Mouse (Mus musculus) MEL (cell line): ENCODE measurements around the gene Plaur. TPM values are rescaled to one million over a fixed set of nuclear protein-coding genes. Genes with fewer than 3 reads are reported as not detected.

Source experiments
- DNase-seq: peaks from one replicate; pipeline ENCODE4 v3.0.0; 2011; ENCODE audit warnings: low read depth, low spot score
- H3K27ac ChIP-seq: 2 replicates; pipeline ENCODE4 v1.5.1; 2012; ENCODE audit warnings: low read depth, mild to moderate bottlenecking, control low read depth, low read length, moderate library complexity; ENCODE audit not compliant: control insufficient read depth
- H3K27me3 ChIP-seq, 2 experiments: fragments of 150-350 bp in 1 of 2; sonication (generic) in 1 of 2; 2 replicates each; pipeline ENCODE4 v1.6.1; 2012; ENCODE audit warnings: low read length in 2 of 2, mild to moderate bottlenecking in 2 of 2, improper control_type of control experiment in 1 of 2, moderate library complexity in 1 of 2; ENCODE audit not compliant: insufficient read depth in 2 of 2, control insufficient read depth in 1 of 2
- H3K36me3 ChIP-seq, 2 experiments: 2 replicates each; pipeline ENCODE4 v1.6.1; 2012 to 2014; ENCODE audit warnings: low read length in 2 of 2, improper control_type of control experiment in 1 of 2, inconsistent platforms in 1 of 2, mild to moderate bottlenecking in 1 of 2; ENCODE audit not compliant: insufficient read depth in 2 of 2, control insufficient read depth in 1 of 2
- H3K4me1 ChIP-seq, 2 experiments: fragments of 150-350 bp in 1 of 2; sonication (generic) in 1 of 2; 2 replicates each; pipeline ENCODE4 v1.6.1; 2012; ENCODE audit warnings: low read length in 2 of 2, improper control_type of control experiment in 1 of 2, mild to moderate bottlenecking in 1 of 2; ENCODE audit not compliant: insufficient read depth in 2 of 2, control insufficient read depth in 1 of 2
- H3K4me3 ChIP-seq, 2 experiments: fragments of 150-350 bp in 1 of 2; sonication (generic) in 1 of 2; 2 replicates each; pipeline ENCODE4 v1.5.1; 2012; ENCODE audit warnings: low read depth in 2 of 2, low read length in 2 of 2, mild to moderate bottlenecking in 2 of 2, moderate library complexity in 2 of 2, control low read depth in 1 of 2, improper control_type of control experiment in 1 of 2; ENCODE audit not compliant: control insufficient read depth in 1 of 2, insufficient read depth in 1 of 2
- H3K79me2 ChIP-seq: 2 replicates; pipeline ENCODE4 v1.6.1; 2012; ENCODE audit warnings: mild to moderate bottlenecking, low read length, moderate library complexity; ENCODE audit not compliant: control insufficient read depth, poor library complexity, insufficient read depth
- H3K9ac ChIP-seq: 2 replicates; pipeline ENCODE4 v1.6.1; 2012; ENCODE audit warnings: low read depth, mild to moderate bottlenecking, control low read depth, low read length, moderate library complexity; ENCODE audit not compliant: control insufficient read depth, poor library complexity, severe bottlenecking
- H3K9me3 ChIP-seq: fragments of 150-350 bp; sonication (generic); replicated peaks from 2 replicates; pipeline ENCODE4 v1.6.1; 2012; ENCODE audit warnings: mild to moderate bottlenecking, low read length, improper control_type of control experiment, moderate library complexity; ENCODE audit not compliant: insufficient read depth
- BHLHE40 ChIP-seq: IDR thresholded peaks from 2 replicates; pipeline ENCODE4 v1.6.1; 2012; ENCODE audit warnings: low read depth, mild to moderate bottlenecking, inconsistent platforms, low read length, improper control_type of control experiment, borderline replicate concordance
- CHD1 ChIP-seq: IDR thresholded peaks from 2 replicates; pipeline ENCODE4 v1.6.1; 2012; ENCODE audit warnings: low read depth, mild to moderate bottlenecking, inconsistent platforms, low read length, improper control_type of control experiment
- CHD2 ChIP-seq: IDR thresholded peaks from 2 replicates; pipeline ENCODE4 v1.6.1; 2011; ENCODE audit warnings: low read length, improper control_type of control experiment
- CTCF ChIP-seq, 3 experiments: IDR thresholded peaks in 2 of 3; conservative IDR thresholded peaks in 1 of 3; 2 replicates each; pipeline ENCODE4 v1.5.1; 2011 to 2012; ENCODE audit warnings: low read length in 3 of 3, low read depth in 2 of 3, mild to moderate bottlenecking in 2 of 3, improper control_type of control experiment in 1 of 3, inconsistent platforms in 1 of 3, mixed read lengths in 1 of 3, moderate library complexity in 1 of 3; ENCODE audit not compliant: control insufficient read depth in 1 of 3, insufficient read depth in 1 of 3, poor library complexity in 1 of 3, severe bottlenecking in 1 of 3
- E2F4 ChIP-seq: IDR thresholded peaks from 2 replicates; pipeline ENCODE4 v1.6.1; 2011; ENCODE audit warnings: low read depth, low read length, improper control_type of control experiment, borderline replicate concordance
- ELF1 ChIP-seq: IDR thresholded peaks from 2 replicates; pipeline ENCODE4 v1.6.1; 2014; ENCODE audit warnings: low read depth, mild to moderate bottlenecking, inconsistent platforms, low read length, improper control_type of control experiment, moderate library complexity
- ETS1 ChIP-seq: IDR thresholded peaks from 2 replicates; pipeline ENCODE4 v1.6.1; 2012; ENCODE audit warnings: low read depth, mild to moderate bottlenecking, inconsistent platforms, low read length, improper control_type of control experiment, moderate library complexity
- MYB ChIP-seq: IDR thresholded peaks from 2 replicates; pipeline ENCODE4 v1.6.1; 2011; ENCODE audit warnings: mild to moderate bottlenecking, low read depth, low read length, improper control_type of control experiment
- NELFE ChIP-seq: IDR thresholded peaks from 2 replicates; pipeline ENCODE4 v1.6.1; 2011; ENCODE audit warnings: low read depth, low read length, improper control_type of control experiment
- POLR2A ChIP-seq, 2 experiments: IDR thresholded peaks; 2 replicates each; pipeline ENCODE4 v1.6.1; 2011 to 2012; ENCODE audit warnings: low read length in 2 of 2, mild to moderate bottlenecking in 2 of 2, control low read depth in 1 of 2, improper control_type of control experiment in 1 of 2, low read depth in 1 of 2, moderate library complexity in 1 of 2; ENCODE audit not compliant: control insufficient read depth in 1 of 2, insufficient read depth in 1 of 2, poor library complexity in 1 of 2
- POLR2AphosphoS2 ChIP-seq: IDR thresholded peaks from 2 replicates; pipeline ENCODE4 v1.6.1; 2011; ENCODE audit warnings: low read length, improper control_type of control experiment
- RAD21 ChIP-seq: IDR thresholded peaks from 2 replicates; pipeline ENCODE4 v1.6.1; 2011; ENCODE audit warnings: mild to moderate bottlenecking, low read depth, low read length, improper control_type of control experiment
- RCOR1 ChIP-seq: IDR thresholded peaks from 2 replicates; pipeline ENCODE4 v1.6.1; 2012; ENCODE audit warnings: low read depth, mild to moderate bottlenecking, inconsistent platforms, low read length, improper control_type of control experiment
- SMC3 ChIP-seq: IDR thresholded peaks from 2 replicates; pipeline ENCODE4 v1.6.1; 2011; ENCODE audit warnings: low read depth, low read length, improper control_type of control experiment
- USF1 ChIP-seq: IDR thresholded peaks from 2 replicates; pipeline ENCODE4 v1.6.1; 2014; ENCODE audit warnings: low read depth, mild to moderate bottlenecking, inconsistent platforms, low read length, improper control_type of control experiment, moderate library complexity
- ZKSCAN1 ChIP-seq: IDR thresholded peaks from 2 replicates; pipeline ENCODE4 v1.6.1; 2012; ENCODE audit warnings: low read depth, mild to moderate bottlenecking, inconsistent platforms, low read length, improper control_type of control experiment, moderate library complexity
- ZNF384 ChIP-seq: IDR thresholded peaks from 2 replicates; pipeline ENCODE4 v1.6.1; 2012; ENCODE audit warnings: low read depth, mild to moderate bottlenecking, inconsistent platforms, low read length, improper control_type of control experiment
- polyA plus RNA-seq, 2 experiments: library from polyadenylated mRNA; stranded (reverse) in 1 of 2; unstranded in 1 of 2; fragments of >175 nt in 1 of 2; fragments of >200 nt in 1 of 2; gene quantifications; 2 replicates each; pipeline versions ENCODE4 v1.2.1 to v1.2.4; 2012; ENCODE audit warnings: low replicate concordance in 2 of 2, low read depth in 1 of 2; ENCODE audit not compliant: insufficient read length in 2 of 2, insufficient read depth in 1 of 2, missing spikeins in 1 of 2
- total RNA-seq: library from RNA; depleted of rRNA; stranded (reverse); fragments of 300-350 nt; gene quantifications from 2 replicates; pipeline ENCODE4 v1.2.3, GENCODE M21; 2012

Gene Plaur
- total and polyA plus RNA-seq, 3 experiments, result 8.6 to 9.7 TPM; not detected in 1

- no peak for DNase-seq
- Histone ChIP-seq H3K9me3 (no peaks in the 10 kb centered on the region), H3K27me3 (no peaks in the 10 kb centered on the region), H3K36me3 (peaks cover 0 to 3% of the 10 kb centered on the region in 2 experiments; a peak in 2 of 4 replicates), H3K27ac (no peak overlapping the region), H3K4me1 (peaks cover 0 to 8% of the 10 kb centered on the region in 2 experiments; a peak in 1 of 4 replicates), H3K9ac (no peak overlapping the region), H3K4me3 (no peak overlapping the region), H3K79me2 (0 out of 2 replicates have a peak, but pooled peaks cover 2% of the 10 kb centered on the region)
- no peak for TF ChIP-seq POLR2A (IDR thresholded peaks at IDR 0.05; ENCODE audit: control insufficient read depth in 1 of 2, insufficient read depth in 1 of 2, low read depth in 1 of 2, low read length in 2 of 2, poor library complexity in 1 of 2)
- TF ChIP-seq CHD1, result no peak
- TF ChIP-seq RAD21, result no peak
- TF ChIP-seq CHD2, result no peak
- TF ChIP-seq NELFE, result no peak
- no peak for TF ChIP-seq BHLHE40
- TF ChIP-seq ZKSCAN1, result no peak
- no peak for TF ChIP-seq ZNF384
- no peak for TF ChIP-seq RCOR1
- TF ChIP-seq POLR2AphosphoS2, result no peak
- TF ChIP-seq ETS1, result no peak
- TF ChIP-seq E2F4, result no peak
- no peak for TF ChIP-seq CTCF (IDR thresholded peaks at IDR 0.05 in 2 of 3, conservative IDR thresholded peaks at IDR 0.05 in 1 of 3; ENCODE audit: control insufficient read depth in 1 of 3, insufficient read depth in 1 of 3, low read depth in 2 of 3, low read length in 3 of 3, poor library complexity in 1 of 3, severe bottlenecking in 1 of 3)
- no peak for TF ChIP-seq MYB
- no peak for TF ChIP-seq SMC3
- TF ChIP-seq USF1, result no peak
Observed at GRCm38 (mm10) chr7:24467886-24468285, 5.6 kb downstream of the Plaur start.

- H3K27ac ChIP-seq, result no peak overlapping the region
- no peaks in the 10 kb centered on the region for H3K9me3 ChIP-seq
- peak; percentile 66 for DNase-seq
- no peaks in the 10 kb centered on the region for H3K79me2 ChIP-seq
- no peak overlapping the region for H3K4me3 ChIP-seq
- TF ChIP-seq RAD21 (peak; percentile 7; the same call in 1 of the 2 replicates), ELF1 (no peak), CTCF (IDR thresholded peaks at IDR 0.05 in 2 of 3, conservative IDR thresholded peaks at IDR 0.05 in 1 of 3; ENCODE audit: control insufficient read depth in 1 of 3, insufficient read depth in 1 of 3, low read depth in 2 of 3, low read length in 3 of 3, poor library complexity in 1 of 3, severe bottlenecking in 1 of 3) (peak; percentile 58 to 86 (median 64)), SMC3 (peak; percentile 25; the same call in 1 of the 2 replicates), BHLHE40 (no peak)
- H3K9ac ChIP-seq, result no peak overlapping the region
- H3K27me3 ChIP-seq, result no peaks in the 10 kb centered on the region
- H3K4me1 ChIP-seq, result no peaks in the 10 kb centered on the region
- no peaks in the 10 kb centered on the region for H3K36me3 ChIP-seq
Observed at GRCm38 (mm10) chr7:24469126-24469525, 6.8 kb downstream of the Plaur start.
